Mouse (Mus musculus) CH12.LX (cell line): ENCODE data around the gene P3h2.

Source experiments
- BHLHE40 ChIP-seq: IDR thresholded peaks from 2 replicates; pipeline ENCODE4 v1.6.1; 2011; ENCODE audit warnings: mild to moderate bottlenecking, low read depth, low read length, improper control_type of control experiment
- CHD2 ChIP-seq: IDR thresholded peaks from 2 replicates; pipeline ENCODE4 v1.6.1; 2011; ENCODE audit warnings: low read length, improper control_type of control experiment
- CTCF ChIP-seq, 2 experiments: IDR thresholded peaks in 1 of 2; conservative IDR thresholded peaks in 1 of 2; 2 replicates each; pipeline ENCODE4 v1.5.1; 2011 to 2012; ENCODE audit warnings: low read depth in 2 of 2, low read length in 2 of 2, improper control_type of control experiment in 1 of 2, inconsistent platforms in 1 of 2, mild to moderate bottlenecking in 1 of 2, moderate library complexity in 1 of 2
- EP300 ChIP-seq: IDR thresholded peaks from 2 replicates; pipeline ENCODE4 v1.6.1; 2011; ENCODE audit warnings: low read length, improper control_type of control experiment
- ETS1 ChIP-seq: conservative IDR thresholded peaks from 2 replicates; pipeline ENCODE4 v1.6.1; 2012; ENCODE audit warnings: low read depth, mild to moderate bottlenecking, inconsistent platforms, low read length, improper control_type of control experiment, moderate library complexity
- HCFC1 ChIP-seq: IDR thresholded peaks from 2 replicates; pipeline ENCODE4 v1.6.1; 2012; ENCODE audit warnings: low read depth, mild to moderate bottlenecking, inconsistent platforms, low read length, improper control_type of control experiment
- KAT2A ChIP-seq: IDR thresholded peaks from 2 replicates; pipeline ENCODE4 v1.6.1; 2012; ENCODE audit warnings: low read length, improper control_type of control experiment, inconsistent platforms; ENCODE audit not compliant: insufficient replicate concordance
- MXI1 ChIP-seq: IDR thresholded peaks from 2 replicates; pipeline ENCODE4 v1.6.1; 2011; ENCODE audit warnings: mild to moderate bottlenecking, low read depth, low read length, improper control_type of control experiment
- NELFE ChIP-seq: IDR thresholded peaks from 2 replicates; pipeline ENCODE4 v1.6.1; 2011; ENCODE audit warnings: low read depth, low read length, improper control_type of control experiment
- PAX5 ChIP-seq: IDR thresholded peaks from 2 replicates; pipeline ENCODE4 v1.6.1; 2012; ENCODE audit warnings: low read length, inconsistent platforms, mixed read lengths
- POLR2A ChIP-seq: IDR thresholded peaks from 2 replicates; pipeline ENCODE4 v1.6.1; 2011; ENCODE audit warnings: low read depth, mild to moderate bottlenecking, improper control_type of control experiment, low read length
- USF1 ChIP-seq: IDR thresholded peaks from 2 replicates; pipeline ENCODE4 v1.6.1; 2014; ENCODE audit warnings: low read depth, mild to moderate bottlenecking, inconsistent platforms, low read length, improper control_type of control experiment
- ZC3H11A ChIP-seq: IDR thresholded peaks from 2 replicates; pipeline ENCODE4 v1.6.1; 2012; ENCODE audit warnings: low read depth, mild to moderate bottlenecking, inconsistent platforms, low read length, improper control_type of control experiment
- ZNF384 ChIP-seq: IDR thresholded peaks from 2 replicates; pipeline ENCODE4 v1.6.1; 2012; ENCODE audit warnings: low read depth, low read length, improper control_type of control experiment, inconsistent platforms

DNA sequence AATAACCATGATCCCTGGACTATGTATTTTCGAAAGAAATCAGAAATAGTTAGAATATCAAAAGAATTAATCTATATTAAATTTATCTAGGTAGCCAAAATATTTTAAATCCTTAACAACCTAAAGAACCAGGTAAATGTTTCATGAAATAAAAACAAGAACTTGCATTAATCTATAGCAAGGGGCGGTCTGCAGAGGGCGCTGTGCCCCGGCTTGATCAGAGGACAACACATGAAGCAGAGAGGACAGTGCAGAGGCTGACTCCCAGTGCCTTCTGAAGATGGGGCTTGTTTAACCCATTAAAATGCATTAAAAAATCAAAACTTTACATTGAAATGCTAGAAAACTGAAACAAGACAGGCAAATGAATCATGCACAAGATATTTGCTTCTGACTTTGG lies 121.9 kb downstream of the P3h2 start:
- no peak for TF ChIP-seq CHD2
- TF ChIP-seq USF1: no peak
- no peak for TF ChIP-seq HCFC1
- no peak for TF ChIP-seq MXI1
- peak; percentile 69 to 74 for TF ChIP-seq CTCF (conservative IDR thresholded peaks at IDR 0.05 in 1 of 2, IDR thresholded peaks at IDR 0.05 in 1 of 2; ENCODE audit: low read depth in 2 of 2, low read length in 2 of 2)
- no peak for TF ChIP-seq EP300
- no peak for TF ChIP-seq ZC3H11A
- TF ChIP-seq POLR2A: no peak
- TF ChIP-seq ETS1: no peak
- TF ChIP-seq ZNF384: no peak
- no peak for TF ChIP-seq KAT2A
- no peak for TF ChIP-seq PAX5
- no peak for TF ChIP-seq BHLHE40
- no peak for TF ChIP-seq NELFE
